ENCODE assay signal across 18 mouse cellular contexts in genomic region chr6:117256099-117256471, GRCm38 (mm10).
"Had no signal": no experiment of that assay in that cellular context is flagged by ENCODE, and none has a peak within 500 bp of the region (broad histone marks: within the 10 kb centered on the region; RNA-seq: fewer than 3 reads in every experiment).

No protein-coding gene starts in this region.

- ATAC-seq: midbrain, embryonic 16.5 days had no signal

- DNase-seq: lung, adult 18-20 months; lung, embryonic 14.5 days; lung, postnatal 10 days; lung, postnatal 4 days; midbrain, embryonic 14.5 days; retina, postnatal 1 day; right cerebral cortex, adult 18-20 months; right cerebral cortex, postnatal 25 days; right cerebral cortex, postnatal 4 days; spleen, adult 18-20 months; thymus, adult 18-20 months; thymus, postnatal 14 days; thymus, postnatal 36 days had no signal

- H3K4me2 ChIP-seq: lung, embryonic 14.5 days; midbrain, embryonic 12.5 days; neural tube, embryonic 13.5 days; neural tube, embryonic 15.5 days had no signal

- H3K9me3 ChIP-seq: midbrain, embryonic 12.5 days; neural tube, embryonic 13.5 days; neural tube, embryonic 15.5 days had no signal

- H3K9ac ChIP-seq: lung, embryonic 14.5 days; midbrain, embryonic 12.5 days; neural tube, embryonic 13.5 days; neural tube, embryonic 15.5 days had no signal

- H3K36me3 ChIP-seq: midbrain, embryonic 12.5 days; neural tube, embryonic 13.5 days; neural tube, embryonic 15.5 days had no signal

- H3K27ac ChIP-seq: midbrain, embryonic 12.5 days; neural tube, embryonic 13.5 days; neural tube, embryonic 15.5 days had no signal

- H3K4me3 ChIP-seq: midbrain, embryonic 12.5 days; myocyte; neural tube, embryonic 13.5 days; neural tube, embryonic 15.5 days had no signal

- H3K27me3 ChIP-seq: midbrain, embryonic 12.5 days; neural tube, embryonic 13.5 days; neural tube, embryonic 15.5 days had no signal
